Mouse (Mus musculus) limb, embryonic 12.5 days (tissue): ENCODE data around the gene Asb6. TPM values are rescaled to one million over a fixed set of nuclear protein-coding genes. Genes with fewer than 3 reads are reported as not detected.
A peak's percentile ranks its signal among the peaks of the same experiment; 100 is the strongest.

ENCODE experiments used
- ATAC-seq: fragments of 200-750 bp; cut with Nextera tagmentation; 2 replicates; pipeline ENCODE4 v1.8.0; 2017; ENCODE audit warnings: low read depth, moderate TSS enrichment; ENCODE audit not compliant: insufficient number of reproducible peaks, insufficient read depth, low FRiP score, low TSS enrichment
- H3K27ac ChIP-seq: fragments of 300-500 bp; sonication (generic); 2 replicates; pipeline ENCODE4 v1.5.1; 2016; ENCODE audit warnings: mild to moderate bottlenecking, moderate library complexity
- H3K27me3 ChIP-seq: fragments of 300-500 bp; sonication (generic); 2 replicates; pipeline ENCODE4 v1.6.1; 2016; ENCODE audit warnings: mild to moderate bottlenecking, moderate library complexity
- H3K36me3 ChIP-seq: fragments of 300-500 bp; sonication (generic); 2 replicates; pipeline ENCODE4 v1.6.1; 2016; ENCODE audit warnings: mild to moderate bottlenecking, moderate library complexity
- H3K4me1 ChIP-seq: fragments of 300-500 bp; sonication (generic); replicated peaks from 2 replicates; pipeline ENCODE4 v1.6.1; 2016
- H3K4me2 ChIP-seq: fragments of 300-500 bp; sonication (generic); 2 replicates; pipeline ENCODE4 v1.6.1; 2016; ENCODE audit warnings: mild to moderate bottlenecking, moderate library complexity
- H3K4me3 ChIP-seq: fragments of 300-500 bp; sonication (generic); replicated peaks from 2 replicates; pipeline ENCODE4 v1.5.1; 2016; ENCODE audit warnings: mild to moderate bottlenecking
- H3K9ac ChIP-seq: fragments of 300-500 bp; sonication (generic); replicated peaks from 2 replicates; pipeline ENCODE4 v1.6.1; 2016; ENCODE audit warnings: mild to moderate bottlenecking, moderate library complexity
- H3K9me3 ChIP-seq: fragments of 300-500 bp; sonication (generic); 2 replicates; pipeline ENCODE4 v1.6.1; 2016; ENCODE audit warnings: mild to moderate bottlenecking, moderate library complexity
- WGBS: fragments of 180-500 bp; shearing (Covaris S2); methylation state at CpG from one replicate; pipeline ENCODE4 v1.1.7; 2016; 5-methylcytosine and 5-hydroxymethylcytosine counted together
- polyA plus RNA-seq: library from polyadenylated mRNA; unstranded; fragments of >200 nt; fragmentation: Nextera tagmentation; extraction: Ambion mirVana; gene quantifications from 2 replicates; pipeline ENCODE4 v1.2.1, GENCODE M21; 2016

Gene Asb6
- polyA plus RNA-seq: 44.9 and 47.4 TPM in 2 replicates

- Histone ChIP-seq H3K4me2 (no peak within 1 kb of the TSS), H3K4me1 (peaks cover 51% of the 10 kb centered on the region), H3K4me3 (no peak within 1 kb of the TSS), H3K9ac (no peak within 1 kb of the TSS), H3K27ac (peak within 1 kb of the TSS; percentile 31), H3K36me3 (peaks cover 15% of the 10 kb centered on the region), H3K9me3 (no peaks in the 10 kb centered on the region), H3K27me3 (no peaks in the 10 kb centered on the region)
- ATAC-seq: no peak
- WGBS: 14% methylated on average over 4 of the region's 4 CpGs
Measured at GRCm38 (mm10) chr2:30830283-30830795, at the start of gene Asb6. Gene Asb6 (minus strand): TSS chr2:30830333.

GRCm38 (mm10) chr2:30879481-30879880 lies 49.3 kb upstream of the Asb6 start:
- no peaks in the 10 kb centered on the region for H3K27me3 ChIP-seq
- H3K4me3 ChIP-seq: no peak overlapping the region
- H3K27ac ChIP-seq: no peak overlapping the region
- H3K4me2 ChIP-seq: no peak overlapping the region
- no peaks in the 10 kb centered on the region for H3K9me3 ChIP-seq
- H3K36me3 ChIP-seq: peaks cover 61% of the 10 kb centered on the region
- 93% methylated on average over 15 of the region's 15 CpGs for WGBS
- H3K9ac ChIP-seq: no peak overlapping the region
- H3K4me1 ChIP-seq: peaks cover 24% of the 10 kb centered on the region
- ATAC-seq: no peak

GRCm38 (mm10) chr2:30875621-30876432 lies 45.7 kb upstream of the Asb6 start:
- no peak overlapping the region for H3K4me3 ChIP-seq
- no peaks in the 10 kb centered on the region for H3K9me3 ChIP-seq
- no peak overlapping the region for H3K9ac ChIP-seq
- no peak for ATAC-seq
- peaks cover 58% of the 10 kb centered on the region for H3K4me1 ChIP-seq
- H3K4me2 ChIP-seq: no peak overlapping the region; the same call in 1 of the 2 replicates
- H3K27ac ChIP-seq: peak overlapping the region; percentile 95
- 41% methylated on average over 11 of the region's 11 CpGs for WGBS
- no peaks in the 10 kb centered on the region for H3K27me3 ChIP-seq
- H3K36me3 ChIP-seq: peaks cover 29% of the 10 kb centered on the region

- ATAC-seq: no peak
- H3K4me1 ChIP-seq: peaks cover 65% of the 10 kb centered on the region
- 64% methylated on average over 7 of the region's 7 CpGs for WGBS
- H3K36me3 ChIP-seq: peaks cover 22% of the 10 kb centered on the region
- H3K9ac ChIP-seq: no peak overlapping the region
- H3K27ac ChIP-seq: peak overlapping the region; percentile 95
- no peak overlapping the region for H3K4me3 ChIP-seq
- no peaks in the 10 kb centered on the region for H3K27me3 ChIP-seq
- H3K9me3 ChIP-seq: no peaks in the 10 kb centered on the region
- H3K4me2 ChIP-seq: no peak overlapping the region
Measured at GRCm38 (mm10) chr2:30875096-30875495, 45.0 kb upstream of the Asb6 start.

- Histone ChIP-seq H3K27ac (peak overlapping the region; percentile 95), H3K9ac (0 out of 2 replicates have a peak overlapping the region, but pooled peaks have one; percentile 5)
Measured at GRCm38 (mm10) chr2:30874445-30874844, 44.3 kb upstream of the Asb6 start.

GRCm38 (mm10) chr2:30872669-30873068 lies 42.5 kb upstream of the Asb6 start:
- WGBS: 13% methylated on average over 6 of the region's 6 CpGs
- Histone ChIP-seq H3K4me3 (no peak overlapping the region), H3K9me3 (no peaks in the 10 kb centered on the region), H3K27ac (peak overlapping the region; percentile 95), H3K36me3 (peaks cover 14% of the 10 kb centered on the region), H3K4me1 (peaks cover 80% of the 10 kb centered on the region), H3K4me2 (peak overlapping the region; percentile 22; the same call in 1 of the 2 replicates), H3K27me3 (no peaks in the 10 kb centered on the region), H3K9ac (no peak overlapping the region)
- peak; percentile 50 for ATAC-seq

More at GRCm38 (mm10) chr2:30874445-30874844, 44.3 kb upstream of the Asb6 start:
- Histone ChIP-seq H3K4me1 (peaks cover 71% of the 10 kb centered on the region), H3K4me2 (no peak overlapping the region), H3K36me3 (peaks cover 17% of the 10 kb centered on the region), H3K9me3 (no peaks in the 10 kb centered on the region), H3K27me3 (no peaks in the 10 kb centered on the region), H3K4me3 (no peak overlapping the region)
- ATAC-seq: no peak
- 39% methylated on average over 10 of the region's 10 CpGs for WGBS

- 70% methylated on average over 8 of the region's 8 CpGs for WGBS
- H3K9ac ChIP-seq: 0 out of 2 replicates have a peak overlapping the region, but pooled peaks have one; percentile 31
- H3K4me2 ChIP-seq: no peak overlapping the region
- peaks cover 78% of the 10 kb centered on the region for H3K4me1 ChIP-seq
- H3K9me3 ChIP-seq: no peaks in the 10 kb centered on the region
- peak overlapping the region; percentile 82 for H3K27ac ChIP-seq
- no peak for ATAC-seq
- H3K36me3 ChIP-seq: peaks cover 14% of the 10 kb centered on the region
- no peak overlapping the region for H3K4me3 ChIP-seq
- H3K27me3 ChIP-seq: no peaks in the 10 kb centered on the region
Measured at GRCm38 (mm10) chr2:30870863-30871262, 40.7 kb upstream of the Asb6 start.

- Histone ChIP-seq H3K27me3 (no peaks in the 10 kb centered on the region), H3K4me3 (no peak overlapping the region), H3K9me3 (no peaks in the 10 kb centered on the region), H3K36me3 (peaks cover 14% of the 10 kb centered on the region), H3K27ac (peak overlapping the region; percentile 90), H3K4me2 (peak overlapping the region; percentile 65), H3K4me1 (peaks cover 79% of the 10 kb centered on the region), H3K9ac (peak overlapping the region; percentile 53)
- WGBS: 39% methylated on average over 3 of the region's 3 CpGs
- ATAC-seq: no peak
Measured at GRCm38 (mm10) chr2:30865426-30865825, 35.3 kb upstream of the Asb6 start.

- H3K4me1 ChIP-seq: peaks cover 76% of the 10 kb centered on the region
- ATAC-seq: peak; percentile 71
Measured at GRCm38 (mm10) chr2:30864968-30865381, 34.8 kb upstream of the Asb6 start.

GRCm38 (mm10) chr2:30863574-30863973 lies 33.4 kb upstream of the Asb6 start:
- H3K4me2 ChIP-seq: 0 out of 2 replicates have a peak overlapping the region, but pooled peaks have one; percentile 4
- ATAC-seq: no peak
- H3K27me3 ChIP-seq: no peaks in the 10 kb centered on the region
- peak overlapping the region; percentile 90 for H3K27ac ChIP-seq
- H3K9me3 ChIP-seq: no peaks in the 10 kb centered on the region
- peaks cover 79% of the 10 kb centered on the region for H3K4me1 ChIP-seq
- no peak overlapping the region for H3K4me3 ChIP-seq
- 39% methylated on average over 9 of the region's 9 CpGs for WGBS
- H3K36me3 ChIP-seq: peaks cover 8% of the 10 kb centered on the region
- H3K9ac ChIP-seq: no peak overlapping the region

More at GRCm38 (mm10) chr2:30864968-30865381, 34.8 kb upstream of the Asb6 start:
- Histone ChIP-seq H3K9me3 (no peaks in the 10 kb centered on the region), H3K27me3 (no peaks in the 10 kb centered on the region), H3K4me3 (peak overlapping the region; percentile 33), H3K9ac (peak overlapping the region; percentile 53), H3K36me3 (peaks cover 14% of the 10 kb centered on the region), H3K4me2 (peak overlapping the region; percentile 65), H3K27ac (peak overlapping the region; percentile 90)
- WGBS: under 1% methylated on average over 35 of the region's 35 CpGs

- H3K27ac ChIP-seq: peak overlapping the region; percentile 90; the same call in 1 of the 2 replicates
Measured at GRCm38 (mm10) chr2:30862081-30862480, 31.9 kb upstream of the Asb6 start.

More at GRCm38 (mm10) chr2:30862081-30862480, 31.9 kb upstream of the Asb6 start:
- Histone ChIP-seq H3K4me2 (no peak overlapping the region), H3K36me3 (peaks cover 4% of the 10 kb centered on the region; the same call in 1 of the 2 replicates), H3K9ac (no peak overlapping the region), H3K27me3 (no peaks in the 10 kb centered on the region), H3K4me1 (peaks cover 89% of the 10 kb centered on the region), H3K9me3 (no peaks in the 10 kb centered on the region), H3K4me3 (no peak overlapping the region)
- 74% methylated on average over 4 of the region's 4 CpGs for WGBS
- ATAC-seq: no peak
